17 mouse cellular contexts compared by ENCODE assay signal in genomic region chr9:114885991-114886662, GRCm38 (mm10). TPM values are rescaled to one million over a fixed set of nuclear protein-coding genes. Genes with fewer than 3 reads are reported as not detected.
DNase-seq lines count a peak whose midpoint lies in the region; ATAC-seq lines count a peak whose summit lies in the region.
"Had no signal": no experiment of that assay in that cellular context is flagged by ENCODE, and none has a peak within 500 bp of the region (broad histone marks: within the 10 kb centered on the region; RNA-seq: fewer than 3 reads in every experiment).

No protein-coding gene starts in this region.

- peak; percentile 69 for ATAC-seq in lung, embryonic 15.5 days (ENCODE audit: borderline replicate concordance, extremely low read depth, low FRiP score, low TSS enrichment)
- ATAC-seq in stomach, embryonic 16.5 days (ENCODE audit: insufficient read depth, low FRiP score), result peak; percentile 73
- ATAC-seq: forebrain, postnatal 0 days had no signal

- no peak overlapping the region for H3K9ac ChIP-seq in lung, embryonic 15.5 days
- H3K9ac ChIP-seq in stomach, embryonic 16.5 days (ENCODE audit: low read length), result no peak overlapping the region
- H3K9ac ChIP-seq: forebrain, postnatal 0 days; liver, embryonic 13.5 days had no signal

- H3K4me1 ChIP-seq in lung, embryonic 15.5 days, result no peaks in the 10 kb centered on the region
- no peaks in the 10 kb centered on the region for H3K4me1 ChIP-seq in stomach, embryonic 16.5 days (ENCODE audit: control insufficient read depth, insufficient read depth, low read length)
- H3K4me1 ChIP-seq: heart, embryonic 10.5 days; liver, embryonic 13.5 days had no signal

- 35% methylated on average over 8 of the region's 8 CpGs for WGBS in lung, embryonic 15.5 days
- WGBS in stomach, embryonic 16.5 days, result 29% methylated on average over 8 of the region's 8 CpGs

- H3K4me3 ChIP-seq in lung, embryonic 15.5 days, result no peak overlapping the region
- no peak overlapping the region for H3K4me3 ChIP-seq in stomach, embryonic 16.5 days (replicated peaks; ENCODE audit: low read length)
- H3K4me3 ChIP-seq: heart, embryonic 10.5 days; liver, embryonic 13.5 days had no signal

- no peaks in the 10 kb centered on the region for H3K27me3 ChIP-seq in lung, embryonic 15.5 days
- no peaks in the 10 kb centered on the region for H3K27me3 ChIP-seq in stomach, embryonic 16.5 days (ENCODE audit: control insufficient read depth, insufficient read depth, low read length)
- H3K27me3 ChIP-seq: CH12.LX; liver, embryonic 13.5 days had no signal

- peak overlapping the region; percentile 23 for H3K4me2 ChIP-seq in lung, embryonic 15.5 days
- peak overlapping the region; percentile 25; the same call in 1 of the 2 replicates for H3K4me2 ChIP-seq in stomach, embryonic 16.5 days (ENCODE audit: low read depth, low read length)
- H3K4me2 ChIP-seq: liver, embryonic 13.5 days had no signal

- H3K27ac ChIP-seq in lung, embryonic 15.5 days, result peak overlapping the region; percentile 72
- H3K27ac ChIP-seq in stomach, embryonic 16.5 days (ENCODE audit: low read length), result peak overlapping the region; percentile 78
- H3K27ac ChIP-seq: heart, embryonic 10.5 days; liver, embryonic 13.5 days had no signal

- no peaks in the 10 kb centered on the region for H3K9me3 ChIP-seq in lung, embryonic 15.5 days
- H3K9me3 ChIP-seq in stomach, embryonic 16.5 days (replicated peaks; ENCODE audit: control insufficient read depth, low read length), result peaks cover 4% of the 10 kb centered on the region; the same call in 1 of the 2 replicates
- H3K9me3 ChIP-seq: heart, embryonic 10.5 days; liver, embryonic 13.5 days had no signal

- peak; percentile 18 for DNase-seq in embryo, embryonic 10 days (ENCODE audit: low spot score)
- no peak for DNase-seq in embryo, embryonic 11 days
- peak; percentile 3 to 10 for DNase-seq in urinary bladder, adult 18-20 months (ENCODE audit: low spot score in 2 of 2)
- DNase-seq in urinary bladder, postnatal 4 days (ENCODE audit: low spot score in 2 of 2), result no peak
- no peak for DNase-seq in T-cell, adult 2 months (ENCODE audit: low spot score)
- no peak for DNase-seq in gastrocnemius, postnatal 36 days
- DNase-seq: cerebellum, postnatal 14 days; forebrain, postnatal 0 days; gastrocnemius, postnatal 10 days; kidney, postnatal 25 days; liver, embryonic 13.5 days; right cerebral cortex, postnatal 4 days; thymus, postnatal 25 days had no signal

- H3K36me3 ChIP-seq in lung, embryonic 15.5 days, result no peaks in the 10 kb centered on the region
- H3K36me3 ChIP-seq in stomach, embryonic 16.5 days (ENCODE audit: control insufficient read depth, insufficient read depth, low read length), result no peaks in the 10 kb centered on the region
- H3K36me3 ChIP-seq: heart, embryonic 10.5 days; liver, embryonic 13.5 days had no signal

- intact Hi-C loops in gastrocnemius, postnatal 36 days (cut with DNase I), result loop anchor here (5.0 kb wide), 1 partner anchor 84 kb away; no protein-coding TSS in a partner anchor

RNA-seq across cellular contexts. Expression of gene Cmtm8, which starts 42.2 kb away (rescaled TPM):
- polyA plus RNA-seq in lung, embryonic 15.5 days (2015; fragmentation: Nextera tagmentation; extraction: Ambion mirVana), result 93.2 and 102 TPM in 2 replicates
- 59.5 and 65.6 TPM in 2 replicates for polyA plus RNA-seq in stomach, embryonic 16.5 days (2015; fragmentation: Nextera tagmentation; extraction: Ambion mirVana)
- 1 to 10 TPM; 2.4 to 3.0 TPM for total RNA-seq in gastrocnemius, postnatal 36 days (2021)

RNA-seq across cellular contexts. Expression of gene Gpd1l, which starts 47.7 kb away (rescaled TPM):
- polyA plus RNA-seq in lung, embryonic 15.5 days (2015; fragmentation: Nextera tagmentation; extraction: Ambion mirVana), result 16.4 and 17.9 TPM in 2 replicates
- polyA plus RNA-seq in stomach, embryonic 16.5 days (2015; fragmentation: Nextera tagmentation; extraction: Ambion mirVana), result 18.7 and 20.2 TPM in 2 replicates
- 10 to 100 TPM; 16.5 to 18.5 TPM for total RNA-seq in gastrocnemius, postnatal 36 days (2021)

Comparison
In these comparisons a context has a peak if more than half of its experiments do, and no peak if none do; other contexts are left out.
1. DNase-seq: peak in embryo, embryonic 10 days (single experiment) and urinary bladder, adult 18-20 months (2 of 2); none in embryo, embryonic 11 days (single experiment), urinary bladder, postnatal 4 days (0 of 2), T-cell, adult 2 months (single experiment) and gastrocnemius, postnatal 36 days (0 of 2).